Mouse (Mus musculus): Measurements from ENCODE around the gene Rbm20. TPM values are rescaled to one million over a fixed set of nuclear protein-coding genes. Genes with fewer than 3 reads are reported as not detected.

Gene Rbm20
- total and polyA plus RNA-seq, 3 experiments, result 143 to 231 (median 194) TPM

GRCm38 (mm10) chr19:53869427-53870385, 192.6 kb downstream of the Rbm20 start:
- intact Hi-C loops (cut with DNase I), result no loop called here
- Histone ChIP-seq H3K9ac (ENCODE audit: low read depth, low read length) (no peak overlapping the region), H3K27ac (no peak overlapping the region), H3K4me3 (no peak overlapping the region), H3K79me2 (replicated peaks; ENCODE audit: control insufficient read depth, insufficient read depth, low read length) (no peaks in the 10 kb centered on the region), H3K27me3 (ENCODE audit: control insufficient read depth, insufficient read depth, low read length) (no peaks in the 10 kb centered on the region), H3K36me3 (ENCODE audit: control insufficient read depth, insufficient read depth, low read length) (no peaks in the 10 kb centered on the region), H3K4me1 (ENCODE audit: control insufficient read depth, insufficient read depth, low read length) (no peaks in the 10 kb centered on the region)
- TF ChIP-seq EP300 (IDR thresholded peaks at IDR 0.05; ENCODE audit: insufficient read depth, low read depth, low read length), result no peak
- no peak for TF ChIP-seq POLR2A (IDR thresholded peaks at IDR 0.05; ENCODE audit: insufficient read depth, low read depth, low read length)
- no peak for TF ChIP-seq CTCF (IDR thresholded peaks at IDR 0.05)
- 65% methylated on average over 4 of the region's 4 CpGs for WGBS
- no peak for DNase-seq

GRCm38 (mm10) chr19:53870568-53870967, 193.5 kb downstream of the Rbm20 start:
- TF ChIP-seq POLR2A (IDR thresholded peaks at IDR 0.05; ENCODE audit: insufficient read depth, low read depth, low read length) (no peak), EP300 (IDR thresholded peaks at IDR 0.05; ENCODE audit: insufficient read depth, low read depth, low read length) (no peak), CTCF (IDR thresholded peaks at IDR 0.05) (peak; percentile 43)
- H3K9ac ChIP-seq (ENCODE audit: low read depth, low read length), result no peak overlapping the region
- H3K27ac ChIP-seq, result no peak overlapping the region
- no peak overlapping the region for H3K4me3 ChIP-seq
- DNase-seq, result no peak
- WGBS, result 48% methylated on average over 2 of the region's 2 CpGs
- no peaks in the 10 kb centered on the region for H3K36me3 ChIP-seq (ENCODE audit: control insufficient read depth, insufficient read depth, low read length)
- no peaks in the 10 kb centered on the region for H3K4me1 ChIP-seq (ENCODE audit: control insufficient read depth, insufficient read depth, low read length)
- no peaks in the 10 kb centered on the region for H3K27me3 ChIP-seq (ENCODE audit: control insufficient read depth, insufficient read depth, low read length)
- no peaks in the 10 kb centered on the region for H3K79me2 ChIP-seq (replicated peaks; ENCODE audit: control insufficient read depth, insufficient read depth, low read length)
- intact Hi-C loops (cut with DNase I), result no loop called here

- Histone ChIP-seq H3K9ac (ENCODE audit: low read depth, low read length) (no peak overlapping the region), H3K27ac (no peak overlapping the region), H3K79me2 (replicated peaks; ENCODE audit: control insufficient read depth, insufficient read depth, low read length) (no peaks in the 10 kb centered on the region), H3K27me3 (ENCODE audit: control insufficient read depth, insufficient read depth, low read length) (no peaks in the 10 kb centered on the region), H3K4me3 (no peak overlapping the region), H3K36me3 (ENCODE audit: control insufficient read depth, insufficient read depth, low read length) (no peaks in the 10 kb centered on the region), H3K4me1 (ENCODE audit: control insufficient read depth, insufficient read depth, low read length) (no peaks in the 10 kb centered on the region)
- DNase-seq, result no peak
- 80% methylated on average over 6 of the region's 6 CpGs for WGBS
- TF ChIP-seq EP300 (IDR thresholded peaks at IDR 0.05; ENCODE audit: insufficient read depth, low read depth, low read length), result no peak
- no peak for TF ChIP-seq POLR2A (IDR thresholded peaks at IDR 0.05; ENCODE audit: insufficient read depth, low read depth, low read length)
- no peak for TF ChIP-seq CTCF (IDR thresholded peaks at IDR 0.05)
- intact Hi-C loops (cut with DNase I), result no loop called here
Observed at GRCm38 (mm10) chr19:53871502-53871901, 194.4 kb downstream of the Rbm20 start.

- intact Hi-C loops (cut with DNase I), result no loop called here
Observed at GRCm38 (mm10) chr19:53872994-53873713, 196.0 kb downstream of the Rbm20 start.

GRCm38 (mm10) chr19:53875246-53875645, 198.1 kb downstream of the Rbm20 start:
- intact Hi-C loops (cut with DNase I), result no loop called here
- H3K4me3 ChIP-seq, result no peak overlapping the region
- no peaks in the 10 kb centered on the region for H3K4me1 ChIP-seq (ENCODE audit: control insufficient read depth, insufficient read depth, low read length)
- H3K27me3 ChIP-seq (ENCODE audit: control insufficient read depth, insufficient read depth, low read length), result no peaks in the 10 kb centered on the region
- 84% methylated on average over 6 of the region's 6 CpGs for WGBS
- no peaks in the 10 kb centered on the region for H3K79me2 ChIP-seq (replicated peaks; ENCODE audit: control insufficient read depth, insufficient read depth, low read length)
- H3K27ac ChIP-seq, result no peak overlapping the region
- H3K9ac ChIP-seq (ENCODE audit: low read depth, low read length), result no peak overlapping the region
- H3K36me3 ChIP-seq (ENCODE audit: control insufficient read depth, insufficient read depth, low read length), result no peaks in the 10 kb centered on the region
- no peak for TF ChIP-seq CTCF (IDR thresholded peaks at IDR 0.05)
- no peak for TF ChIP-seq EP300 (IDR thresholded peaks at IDR 0.05; ENCODE audit: insufficient read depth, low read depth, low read length)
- no peak for TF ChIP-seq POLR2A (IDR thresholded peaks at IDR 0.05; ENCODE audit: insufficient read depth, low read depth, low read length)
- no peak for DNase-seq

More at GRCm38 (mm10) chr19:53872994-53873713, 196.0 kb downstream of the Rbm20 start:
- Histone ChIP-seq H3K4me3 (no peak overlapping the region), H3K4me1 (ENCODE audit: control insufficient read depth, insufficient read depth, low read length) (no peaks in the 10 kb centered on the region), H3K27ac (no peak overlapping the region), H3K27me3 (ENCODE audit: control insufficient read depth, insufficient read depth, low read length) (no peaks in the 10 kb centered on the region), H3K9ac (ENCODE audit: low read depth, low read length) (no peak overlapping the region), H3K36me3 (ENCODE audit: control insufficient read depth, insufficient read depth, low read length) (no peaks in the 10 kb centered on the region), H3K79me2 (replicated peaks; ENCODE audit: control insufficient read depth, insufficient read depth, low read length) (no peaks in the 10 kb centered on the region)
- WGBS, result 78% methylated on average over 6 of the region's 6 CpGs
- no peak for DNase-seq
- TF ChIP-seq EP300 (IDR thresholded peaks at IDR 0.05; ENCODE audit: insufficient read depth, low read depth, low read length), result no peak
- no peak for TF ChIP-seq POLR2A (IDR thresholded peaks at IDR 0.05; ENCODE audit: insufficient read depth, low read depth, low read length)
- no peak for TF ChIP-seq CTCF (IDR thresholded peaks at IDR 0.05)

Measured in heart, adult 2 months (tissue).